Mouse (Mus musculus) lung, postnatal 0 days (tissue): ENCODE results near the gene Ncf1.

Experiments used
- CTCF ChIP-seq: IDR thresholded peaks from 2 replicates; pipeline ENCODE4 v1.5.1; 2016; ENCODE audit warnings: antibody characterized with exemption, mild to moderate bottlenecking
- EP300 ChIP-seq: IDR thresholded peaks from 2 replicates; pipeline ENCODE4 v1.6.1; 2016; ENCODE audit warnings: antibody characterized with exemption, mild to moderate bottlenecking, control low read depth

- no peak for TF ChIP-seq CTCF
- TF ChIP-seq EP300, result no peak
These were observed 2.7 kb upstream of the Ncf1 start for GRCm38 (mm10) chr5:134232111-134232510.
